Mouse (Mus musculus): Measurements from ENCODE around the gene Mien1. TPM values are rescaled to one million over a fixed set of nuclear protein-coding genes. Genes with fewer than 3 reads are reported as not detected.

Gene Mien1
- polyA plus RNA-seq, 1 experiment = 177 TPM

GRCm38 (mm10) chr11:98431743-98432502, 6.9 kb downstream of the Mien1 start:
- no peak for DNase-seq (ENCODE audit: extremely low spot score in 1 of 2, low spot score in 1 of 2)

GRCm38 (mm10) chr11:98428436-98428835, 10.4 kb downstream of the Mien1 start:
- DNase-seq (ENCODE audit: extremely low spot score in 1 of 2, low spot score in 1 of 2) = no peak

- DNase-seq (ENCODE audit: extremely low spot score in 1 of 2, low spot score in 1 of 2) = no peak
These were observed 12.2 kb downstream of the Mien1 start for GRCm38 (mm10) chr11:98426592-98426991.

- DNase-seq (ENCODE audit: extremely low spot score in 1 of 2, low spot score in 1 of 2) = no peak
These were observed 19.7 kb downstream of the Mien1 start for GRCm38 (mm10) chr11:98418939-98419547.

- no peak for DNase-seq (ENCODE audit: extremely low spot score in 1 of 2, low spot score in 1 of 2)
These were observed 20.5 kb downstream of the Mien1 start for GRCm38 (mm10) chr11:98418273-98418672.

GRCm38 (mm10) chr11:98417074-98417473, 21.7 kb downstream of the Mien1 start:
- DNase-seq (ENCODE audit: extremely low spot score in 1 of 2, low spot score in 1 of 2) = no peak

- no peak for DNase-seq (ENCODE audit: extremely low spot score in 1 of 2, low spot score in 1 of 2)
These were observed 24.6 kb downstream of the Mien1 start for GRCm38 (mm10) chr11:98414162-98414561.

GRCm38 (mm10) chr11:98413731-98414130, 25.1 kb downstream of the Mien1 start:
- no peak for DNase-seq (ENCODE audit: extremely low spot score in 1 of 2, low spot score in 1 of 2)

- DNase-seq (ENCODE audit: extremely low spot score in 1 of 2, low spot score in 1 of 2) = no peak
These were observed 25.9 kb downstream of the Mien1 start for GRCm38 (mm10) chr11:98412797-98413301.

GRCm38 (mm10) chr11:98412273-98412796, 26.5 kb downstream of the Mien1 start, which contains the start of gene Erbb2:
Erbb2 (plus strand) TSS chr11:98412470.
- DNase-seq (ENCODE audit: extremely low spot score in 1 of 2, low spot score in 1 of 2) = peak in 1 of 2 experiments; percentile 39

- DNase-seq (ENCODE audit: extremely low spot score in 1 of 2, low spot score in 1 of 2) = no peak
These were observed 29.4 kb downstream of the Mien1 start for GRCm38 (mm10) chr11:98409341-98409822.

GRCm38 (mm10) chr11:98408872-98409271, 29.9 kb downstream of the Mien1 start:
- DNase-seq (ENCODE audit: extremely low spot score in 1 of 2, low spot score in 1 of 2) = no peak

- DNase-seq (ENCODE audit: extremely low spot score in 1 of 2, low spot score in 1 of 2) = no peak
These were observed 32.2 kb downstream of the Mien1 start for GRCm38 (mm10) chr11:98406621-98407020.

- no peak for DNase-seq (ENCODE audit: extremely low spot score in 1 of 2, low spot score in 1 of 2)
These were observed 38.0 kb downstream of the Mien1 start for GRCm38 (mm10) chr11:98400816-98401215.

- DNase-seq (ENCODE audit: extremely low spot score in 1 of 2, low spot score in 1 of 2) = peak; percentile 86 to 89
These were observed 38.5 kb downstream of the Mien1 start, which contains the start of gene Pgap3 for GRCm38 (mm10) chr11:98400161-98400726. Pgap3 (minus strand) TSS chr11:98400490.

- no peak for DNase-seq (ENCODE audit: extremely low spot score in 1 of 2, low spot score in 1 of 2)
These were observed 40.8 kb downstream of the Mien1 start for GRCm38 (mm10) chr11:98397946-98398345.

- no peak for DNase-seq (ENCODE audit: extremely low spot score in 1 of 2, low spot score in 1 of 2)
These were observed 43.8 kb downstream of the Mien1 start for GRCm38 (mm10) chr11:98395041-98395440.

- DNase-seq (ENCODE audit: extremely low spot score in 1 of 2, low spot score in 1 of 2) = no peak
These were observed 44.5 kb downstream of the Mien1 start for GRCm38 (mm10) chr11:98394301-98394700.

- DNase-seq (ENCODE audit: extremely low spot score in 1 of 2, low spot score in 1 of 2) = no peak
These were observed 45.5 kb downstream of the Mien1 start for GRCm38 (mm10) chr11:98393317-98393716.

GRCm38 (mm10) chr11:98392645-98393044, 46.1 kb downstream of the Mien1 start:
- DNase-seq (ENCODE audit: extremely low spot score in 1 of 2, low spot score in 1 of 2) = no peak

GRCm38 (mm10) chr11:98392034-98392433, 46.8 kb downstream of the Mien1 start:
- no peak for DNase-seq (ENCODE audit: extremely low spot score in 1 of 2, low spot score in 1 of 2)

All from frontal cortex, adult 2 months (tissue).